Mouse (Mus musculus) thymus, adult 2 months (tissue): Measurements from ENCODE around the gene Nudt6. TPM values are rescaled to one million over a fixed set of nuclear protein-coding genes. Genes with fewer than 3 reads are reported as not detected.

Experiments
- DNase-seq: peaks from one replicate; pipeline ENCODE4 v3.0.0; 2021
- H3K27ac ChIP-seq: fragments of 200-500 bp; 2 replicates; pipeline ENCODE4 v1.5.1; 2012; ENCODE audit warnings: low read length, control low read depth; ENCODE audit not compliant: control insufficient read depth, insufficient read depth
- H3K27me3 ChIP-seq: fragments of 200-500 bp; 2 replicates; pipeline ENCODE4 v1.6.1; 2012; ENCODE audit warnings: mild to moderate bottlenecking, low read length, moderate library complexity, mixed read lengths; ENCODE audit not compliant: control insufficient read depth, insufficient read depth
- H3K36me3 ChIP-seq: fragments of 200-500 bp; 2 replicates; pipeline ENCODE4 v1.6.1; 2012; ENCODE audit warnings: mild to moderate bottlenecking, low read length, moderate library complexity; ENCODE audit not compliant: control insufficient read depth, insufficient read depth
- H3K4me1 ChIP-seq: fragments of 200-500 bp; replicated peaks from 2 replicates; pipeline ENCODE4 v1.6.1; 2012; ENCODE audit warnings: low read length; ENCODE audit not compliant: control insufficient read depth, insufficient read depth
- H3K4me3 ChIP-seq: fragments of 200-500 bp; 2 replicates; pipeline ENCODE4 v1.5.1; 2012; ENCODE audit warnings: mild to moderate bottlenecking, low read length, control low read depth, moderate library complexity; ENCODE audit not compliant: control insufficient read depth, insufficient read depth
- CTCF ChIP-seq: fragments of 200-500 bp; IDR thresholded peaks from 2 replicates; pipeline ENCODE4 v1.5.1; 2012; ENCODE audit warnings: mild to moderate bottlenecking, control low read depth, low read length, moderate library complexity, borderline replicate concordance; ENCODE audit not compliant: control insufficient read depth, poor library complexity, insufficient read depth; ENCODE audit errors: extremely low read depth
- POLR2A ChIP-seq: fragments of 200-500 bp; IDR thresholded peaks from 2 replicates; pipeline ENCODE4 v1.6.1; 2012; ENCODE audit warnings: mild to moderate bottlenecking, low read length, control low read depth, moderate library complexity; ENCODE audit not compliant: control insufficient read depth, poor library complexity, insufficient read depth; ENCODE audit errors: extremely low read depth
- WGBS: fragments of 180-500 bp; shearing (Covaris S2); methylation state at CpG from one replicate; pipeline ENCODE4 v1.1.7; 2018; 5-methylcytosine and 5-hydroxymethylcytosine counted together
- polyA plus RNA-seq: library from polyadenylated mRNA; depleted of rRNA; stranded (reverse); fragments of >200 nt; gene quantifications from 2 replicates; pipeline ENCODE4 v1.2.3, GENCODE M21; 2012

Nudt6 gene
- polyA plus RNA-seq, 1 experiment: 18.7 TPM

GRCm38 (mm10) chr3:37378412-37378811 is 41.6 kb downstream of the Nudt6 start:
- TF ChIP-seq CTCF (no peak), POLR2A (no peak)
- H3K27me3 ChIP-seq: no peaks in the 10 kb centered on the region
- 91% methylated on average over 6 of the region's 6 CpGs for WGBS
- H3K27ac ChIP-seq: no peak overlapping the region
- H3K4me1 ChIP-seq: no peaks in the 10 kb centered on the region
- no peaks in the 10 kb centered on the region for H3K36me3 ChIP-seq
- no peak overlapping the region for H3K4me3 ChIP-seq
- no peak for DNase-seq

GRCm38 (mm10) chr3:37377926-37378325 is 42.1 kb downstream of the Nudt6 start:
- Histone ChIP-seq H3K27me3 (no peaks in the 10 kb centered on the region), H3K27ac (no peak overlapping the region), H3K4me3 (no peak overlapping the region), H3K36me3 (no peaks in the 10 kb centered on the region), H3K4me1 (no peaks in the 10 kb centered on the region)
- 96% methylated on average over 6 of the region's 6 CpGs for WGBS
- TF ChIP-seq POLR2A: no peak
- no peak for TF ChIP-seq CTCF
- DNase-seq: no peak

- DNase-seq: no peak
- TF ChIP-seq CTCF (no peak), POLR2A (no peak)
Observed at GRCm38 (mm10) chr3:37373712-37374111, 46.3 kb downstream of the Nudt6 start.

GRCm38 (mm10) chr3:37370407-37370806 is 49.6 kb downstream of the Nudt6 start:
- H3K27ac ChIP-seq: no peak overlapping the region
- TF ChIP-seq CTCF (no peak), POLR2A (no peak)
- 29% methylated on average over 4 of the region's 4 CpGs for WGBS
- H3K36me3 ChIP-seq: no peaks in the 10 kb centered on the region
- DNase-seq: no peak
- H3K27me3 ChIP-seq: no peaks in the 10 kb centered on the region
- H3K4me3 ChIP-seq: no peak overlapping the region
- H3K4me1 ChIP-seq: no peaks in the 10 kb centered on the region

More at GRCm38 (mm10) chr3:37373712-37374111, 46.3 kb downstream of the Nudt6 start:
- H3K36me3 ChIP-seq: no peaks in the 10 kb centered on the region
- WGBS: 94% methylated on average over 11 of the region's 11 CpGs
- no peak overlapping the region for H3K27ac ChIP-seq
- no peaks in the 10 kb centered on the region for H3K27me3 ChIP-seq
- H3K4me1 ChIP-seq: no peaks in the 10 kb centered on the region
- no peak overlapping the region for H3K4me3 ChIP-seq

GRCm38 (mm10) chr3:37366381-37367053 is 53.5 kb downstream of the Nudt6 start:
- TF ChIP-seq POLR2A: no peak
- TF ChIP-seq CTCF: no peak
- H3K27me3 ChIP-seq: no peaks in the 10 kb centered on the region
- H3K27ac ChIP-seq: no peak overlapping the region
- no peak overlapping the region for H3K4me3 ChIP-seq
- no peaks in the 10 kb centered on the region for H3K4me1 ChIP-seq
- no peaks in the 10 kb centered on the region for H3K36me3 ChIP-seq
- no peak for DNase-seq
- 70% methylated on average over 4 of the region's 4 CpGs for WGBS

GRCm38 (mm10) chr3:37365976-37366375 is 54.0 kb downstream of the Nudt6 start:
- TF ChIP-seq POLR2A (no peak), CTCF (no peak)
- H3K36me3 ChIP-seq: no peaks in the 10 kb centered on the region
- no peaks in the 10 kb centered on the region for H3K27me3 ChIP-seq
- WGBS: 75% methylated on average over 3 of the region's 3 CpGs
- H3K4me3 ChIP-seq: no peak overlapping the region
- DNase-seq: no peak
- H3K4me1 ChIP-seq: no peaks in the 10 kb centered on the region
- no peak overlapping the region for H3K27ac ChIP-seq
